ENCODE assay signal across 1 mouse cellular context in genomic region chr6:145124621-145125020, GRCm38 (mm10).
TF ChIP-seq lines count a peak whose summit lies in the region.

No protein-coding gene starts in this region.

TF ChIP-seq in CH12.LX, 34 proteins besides CTCF, POLR2A, EP300 and RAD21:
- TF ChIP-seq NRF1 (IDR thresholded peaks at IDR 0.05; ENCODE audit: low read depth, low read length) (no peak), USF1 (IDR thresholded peaks at IDR 0.05; ENCODE audit: low read depth, low read length) (no peak), SMC3 (IDR thresholded peaks at IDR 0.05; ENCODE audit: low read depth, low read length) (no peak), MYC (IDR thresholded peaks at IDR 0.05; ENCODE audit: low read depth, low read length) (no peak), ZC3H11A (IDR thresholded peaks at IDR 0.05; ENCODE audit: low read depth, low read length) (no peak), RCOR1 (conservative IDR thresholded peaks at IDR 0.05; ENCODE audit: low read depth, low read length) (no peak), CHD2 (IDR thresholded peaks at IDR 0.05; ENCODE audit: low read length) (no peak), ZNF384 (IDR thresholded peaks at IDR 0.05; ENCODE audit: low read depth, low read length) (peak; percentile 56)
